Mouse (Mus musculus): ENCODE results near the gene Cox14. TPM values are rescaled to one million over a fixed set of nuclear protein-coding genes. Genes with fewer than 3 reads are reported as not detected.

Gene Cox14
- polyA plus RNA-seq, 1 experiment from 2014 or later: 182 TPM

DNA sequence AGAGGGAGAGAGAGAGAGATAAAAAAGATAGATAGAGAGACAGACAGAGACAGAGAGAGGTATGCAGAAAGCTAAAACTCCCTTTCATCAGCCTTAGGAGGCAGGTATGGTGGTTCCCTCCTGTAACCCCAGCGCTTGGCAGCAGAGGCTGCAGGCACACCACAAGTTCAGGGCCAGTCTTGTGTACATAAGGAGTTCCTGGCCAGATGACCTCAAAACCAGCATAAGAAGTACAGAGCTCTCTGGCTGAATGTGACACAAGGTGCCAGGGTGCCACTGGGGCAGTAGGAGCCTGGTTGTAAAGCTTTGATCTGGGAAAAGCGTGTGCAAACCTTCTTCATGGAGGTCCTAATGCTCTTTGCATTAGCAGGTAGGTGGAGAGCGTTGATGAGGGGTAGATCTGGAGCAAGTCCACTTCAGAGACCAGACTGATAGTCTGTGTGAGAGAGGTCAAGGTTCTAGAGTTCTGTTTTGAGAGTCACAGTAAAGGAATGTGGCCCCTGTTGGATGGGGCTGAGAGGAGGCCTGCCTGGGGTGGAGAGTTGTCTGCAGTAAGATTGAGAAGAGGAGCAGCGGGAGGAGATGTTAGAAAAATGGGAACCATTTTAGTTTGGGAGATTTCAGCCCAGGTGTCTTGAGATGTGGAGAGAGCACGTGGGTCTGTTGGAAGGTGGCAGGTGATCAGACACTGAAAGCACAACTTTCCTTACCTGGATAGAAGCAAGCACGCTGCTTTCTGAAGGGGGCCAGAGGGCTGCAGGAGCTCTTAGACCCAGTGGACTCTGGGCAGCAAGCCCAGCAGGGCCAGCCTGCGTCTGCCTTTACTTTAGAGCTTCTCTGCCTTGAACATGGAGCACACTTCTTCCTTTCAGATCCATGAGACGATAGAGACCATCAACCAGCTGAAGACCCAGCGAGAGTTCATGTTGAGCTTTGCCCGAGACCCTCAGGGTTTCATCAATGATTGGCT is 14.9 kb upstream of the Cox14 start:
- Histone ChIP-seq H3K4me1 (peaks cover 21% of the 10 kb centered on the region), H3K9me3 (replicated peaks) (no peaks in the 10 kb centered on the region), H3K27ac (replicated peaks) (no peak overlapping the region), H3K27me3 (replicated peaks) (no peaks in the 10 kb centered on the region), H3K4me2 (no peak overlapping the region), H3K9ac (replicated peaks) (no peak overlapping the region), H3K4me3 (replicated peaks) (no peak overlapping the region), H3K36me3 (peaks cover 83% of the 10 kb centered on the region)
- ATAC-seq (ENCODE audit: low FRiP score): no peak
- WGBS: 92% methylated on average over 10 of the region's 10 CpGs

DNA sequence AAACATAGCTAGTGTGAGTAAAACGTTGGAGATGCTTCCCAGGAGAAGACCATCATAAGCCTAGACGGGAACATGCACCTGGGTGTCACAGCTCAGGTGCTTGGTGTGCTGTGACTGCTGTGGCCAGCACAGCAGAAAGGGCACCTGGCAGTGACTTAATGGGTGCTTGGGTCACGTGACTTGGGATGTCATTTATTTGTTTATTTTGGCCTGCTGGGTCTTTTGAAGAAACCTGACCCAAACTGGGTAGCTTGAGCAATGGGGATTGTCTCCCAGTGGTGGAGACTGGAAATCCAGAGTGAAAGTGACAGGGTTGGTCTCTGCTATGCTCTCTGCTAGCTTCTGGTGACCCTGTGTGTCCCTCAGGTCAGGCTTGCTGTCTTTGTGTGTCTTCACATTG is 13.9 kb upstream of the Cox14 start:
- WGBS: 71% methylated on average over 3 of the region's 3 CpGs
- ATAC-seq (ENCODE audit: low FRiP score): no peak
- H3K9me3 ChIP-seq (replicated peaks): no peaks in the 10 kb centered on the region

DNA sequence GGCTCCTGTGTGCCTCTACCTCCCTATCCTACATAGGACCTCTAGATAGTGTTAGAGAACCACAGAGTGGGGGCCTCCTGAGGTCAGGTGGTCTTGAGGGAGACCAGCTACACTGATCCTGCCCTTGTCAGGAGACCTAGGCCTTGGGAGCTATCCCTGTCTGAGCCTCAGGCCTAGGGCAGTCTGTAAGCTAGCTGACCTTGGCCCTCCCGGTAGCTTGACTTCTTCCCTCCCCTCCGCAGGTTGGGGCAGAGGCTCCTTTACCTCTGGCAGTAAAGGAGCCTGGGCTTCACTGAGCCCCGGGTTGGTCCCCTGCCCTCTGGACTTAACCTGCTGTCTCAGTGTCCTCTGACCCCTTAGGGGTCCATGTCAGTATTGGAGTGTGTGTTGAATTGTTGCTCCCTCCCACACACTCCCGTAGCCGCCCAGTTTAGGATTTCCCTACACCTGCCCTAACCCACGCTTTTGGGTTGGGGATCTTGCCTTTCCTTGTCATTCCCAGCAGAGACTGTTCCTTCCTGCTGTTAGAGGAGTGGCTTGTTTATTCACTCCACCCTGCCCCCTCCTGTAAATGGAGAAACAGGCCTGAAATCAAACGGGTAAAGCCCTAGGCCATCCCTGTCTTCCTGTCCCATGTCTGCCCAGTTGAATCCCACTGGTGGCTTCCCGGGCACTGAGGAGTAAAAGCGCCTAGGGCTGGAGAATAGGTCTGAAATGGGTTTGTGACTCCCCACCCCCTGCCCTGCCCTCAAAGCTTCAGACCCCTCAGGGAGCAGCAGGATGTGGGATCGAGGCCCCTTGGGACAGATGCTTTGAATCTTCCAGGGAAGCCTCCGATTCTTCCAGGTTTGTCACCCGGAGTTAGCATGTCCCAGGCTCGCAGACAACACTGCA is 12.5 kb upstream of the Cox14 start:
- Histone ChIP-seq H3K27ac (replicated peaks) (0 out of 2 replicates have a peak overlapping the region, but pooled peaks have one; percentile 48), H3K27me3 (replicated peaks) (no peaks in the 10 kb centered on the region), H3K9me3 (replicated peaks) (no peaks in the 10 kb centered on the region), H3K4me2 (no peak overlapping the region), H3K9ac (replicated peaks) (no peak overlapping the region), H3K4me1 (peaks cover 42% of the 10 kb centered on the region), H3K36me3 (peaks cover 63% of the 10 kb centered on the region), H3K4me3 (replicated peaks) (no peak overlapping the region)
- 64% methylated on average over 13 of the region's 13 CpGs for WGBS
- ATAC-seq (ENCODE audit: low FRiP score): no peak

More for the DNA sequence above, 13.9 kb upstream of the Cox14 start:
- Histone ChIP-seq H3K9ac (replicated peaks) (no peak overlapping the region), H3K4me2 (no peak overlapping the region), H3K27me3 (replicated peaks) (no peaks in the 10 kb centered on the region), H3K4me3 (replicated peaks) (no peak overlapping the region), H3K4me1 (peaks cover 29% of the 10 kb centered on the region), H3K27ac (replicated peaks) (no peak overlapping the region), H3K36me3 (peaks cover 75% of the 10 kb centered on the region)

DNA sequence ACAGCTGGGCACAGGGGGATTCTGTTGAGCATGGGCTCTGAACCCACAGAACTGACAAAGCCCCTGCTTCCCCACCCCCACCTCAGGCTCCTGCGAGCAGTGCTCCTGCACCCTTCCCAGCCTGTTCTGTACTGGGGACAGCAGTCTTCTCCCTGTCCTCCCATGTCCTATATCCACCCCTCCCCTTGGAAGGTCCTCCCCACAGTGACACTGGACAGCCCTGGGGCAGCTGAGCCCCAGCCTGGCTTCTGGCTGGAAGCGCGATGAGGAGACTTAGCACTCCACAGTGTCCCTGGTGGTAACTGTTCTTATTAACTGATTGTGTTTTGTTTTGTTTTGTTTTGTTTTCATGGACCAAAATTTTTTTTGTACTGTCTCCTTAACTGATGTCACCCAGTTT is 11.8 kb upstream of the Cox14 start:
- peaks cover 57% of the 10 kb centered on the region for H3K36me3 ChIP-seq
- no peaks in the 10 kb centered on the region for H3K27me3 ChIP-seq (replicated peaks)
- WGBS: 75% methylated on average over 3 of the region's 3 CpGs
- no peak for ATAC-seq (ENCODE audit: low FRiP score)
- peaks cover 43% of the 10 kb centered on the region for H3K4me1 ChIP-seq
- H3K9ac ChIP-seq (replicated peaks): no peak overlapping the region
- H3K9me3 ChIP-seq (replicated peaks): no peaks in the 10 kb centered on the region
- H3K27ac ChIP-seq (replicated peaks): 0 out of 2 replicates have a peak overlapping the region, but pooled peaks have one; percentile 48
- H3K4me3 ChIP-seq (replicated peaks): no peak overlapping the region
- no peak overlapping the region for H3K4me2 ChIP-seq

DNA sequence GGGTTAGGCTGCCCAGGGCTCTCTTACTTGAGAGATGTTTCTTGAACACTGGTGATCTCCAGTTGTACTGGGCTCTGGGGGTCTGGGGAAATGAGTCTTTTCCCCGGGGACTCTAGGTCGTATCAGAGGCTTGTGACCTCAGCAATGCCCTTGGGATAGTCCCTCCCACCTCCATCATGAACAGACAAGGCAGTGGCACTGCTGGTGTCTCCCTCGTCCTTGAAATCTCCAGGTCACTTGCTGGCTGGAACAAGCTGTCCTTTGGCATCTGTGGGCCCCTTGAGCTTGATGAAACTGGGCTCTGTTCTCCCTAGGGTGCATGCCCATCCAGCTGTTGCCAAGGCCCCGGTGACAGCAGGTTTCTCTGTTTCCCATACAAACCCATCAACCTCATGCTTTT is 11.2 kb upstream of the Cox14 start:
- Histone ChIP-seq H3K36me3 (peaks cover 50% of the 10 kb centered on the region), H3K4me3 (replicated peaks) (no peak overlapping the region), H3K27me3 (replicated peaks) (no peaks in the 10 kb centered on the region), H3K9me3 (replicated peaks) (no peaks in the 10 kb centered on the region), H3K9ac (replicated peaks) (no peak overlapping the region), H3K4me1 (peaks cover 43% of the 10 kb centered on the region), H3K27ac (replicated peaks) (peak overlapping the region; percentile 76; the same call in 1 of the 2 replicates), H3K4me2 (no peak overlapping the region)
- WGBS: 47% methylated on average over 4 of the region's 4 CpGs
- ATAC-seq (ENCODE audit: low FRiP score): no peak

DNA sequence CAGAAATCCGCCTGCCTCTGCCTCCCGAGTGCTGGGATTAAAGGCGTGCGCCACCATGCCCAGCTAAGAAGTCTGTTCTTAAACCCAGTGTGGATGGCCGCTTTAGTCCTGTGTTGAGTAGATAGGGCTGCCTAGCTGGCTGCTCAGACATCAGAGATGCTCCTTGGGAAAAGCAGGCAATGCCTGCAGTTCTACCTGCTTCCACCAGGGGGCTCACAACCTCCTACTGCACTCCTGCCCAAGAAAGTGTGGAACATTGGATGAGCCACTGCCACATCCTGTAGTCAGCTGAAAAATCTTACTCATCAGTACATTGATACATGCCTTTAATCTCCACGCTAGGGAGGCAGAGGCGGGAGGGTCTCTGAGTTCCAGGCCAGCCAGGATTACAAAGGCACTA is 10.6 kb upstream of the Cox14 start:
- ATAC-seq (ENCODE audit: low FRiP score): peak; percentile 39; the same call in 1 of the 2 replicates
- no peak overlapping the region for H3K4me3 ChIP-seq (replicated peaks)
- H3K9ac ChIP-seq (replicated peaks): no peak overlapping the region
- H3K36me3 ChIP-seq: peaks cover 44% of the 10 kb centered on the region
- H3K4me2 ChIP-seq: no peak overlapping the region
- H3K4me1 ChIP-seq: peaks cover 43% of the 10 kb centered on the region
- H3K27me3 ChIP-seq (replicated peaks): no peaks in the 10 kb centered on the region
- H3K9me3 ChIP-seq (replicated peaks): no peaks in the 10 kb centered on the region
- WGBS: 59% methylated on average over 7 of the region's 7 CpGs
- peak overlapping the region; percentile 76 for H3K27ac ChIP-seq (replicated peaks)

DNA sequence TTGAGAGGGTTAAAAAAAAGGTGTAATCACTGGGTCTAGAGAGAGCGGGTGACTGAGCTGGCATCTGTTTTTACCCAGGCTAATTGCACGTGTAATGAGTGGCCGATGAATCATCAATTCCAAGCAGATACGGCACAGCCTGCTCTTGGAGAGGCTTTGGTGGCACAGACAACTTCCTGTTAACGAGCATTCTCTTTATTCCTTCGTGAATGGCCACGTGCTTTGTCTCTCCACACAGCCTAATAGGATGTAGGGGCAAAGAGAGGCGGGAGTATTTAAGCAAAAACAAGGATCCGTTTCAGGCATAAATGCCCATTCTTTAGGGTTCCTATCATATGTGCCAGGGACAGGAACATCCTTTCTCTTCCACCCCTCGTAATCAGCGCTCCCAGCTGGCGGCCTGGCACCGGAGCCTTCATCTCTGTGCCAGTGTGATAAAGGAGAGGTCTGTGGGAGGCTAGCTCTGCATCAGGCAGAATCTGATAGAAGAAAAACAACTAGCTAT is 10.0 kb upstream of the Cox14 start:
- H3K4me3 ChIP-seq (replicated peaks): no peak overlapping the region
- ATAC-seq (ENCODE audit: low FRiP score): peak; percentile 25; the same call in 1 of the 2 replicates
- H3K36me3 ChIP-seq: peaks cover 39% of the 10 kb centered on the region
- no peaks in the 10 kb centered on the region for H3K9me3 ChIP-seq (replicated peaks)
- no peak overlapping the region for H3K9ac ChIP-seq (replicated peaks)
- H3K4me1 ChIP-seq: peaks cover 43% of the 10 kb centered on the region
- peak overlapping the region; percentile 76 for H3K27ac ChIP-seq (replicated peaks)
- 36% methylated on average over 13 of the region's 13 CpGs for WGBS
- H3K4me2 ChIP-seq: no peak overlapping the region
- no peaks in the 10 kb centered on the region for H3K27me3 ChIP-seq (replicated peaks)

DNA sequence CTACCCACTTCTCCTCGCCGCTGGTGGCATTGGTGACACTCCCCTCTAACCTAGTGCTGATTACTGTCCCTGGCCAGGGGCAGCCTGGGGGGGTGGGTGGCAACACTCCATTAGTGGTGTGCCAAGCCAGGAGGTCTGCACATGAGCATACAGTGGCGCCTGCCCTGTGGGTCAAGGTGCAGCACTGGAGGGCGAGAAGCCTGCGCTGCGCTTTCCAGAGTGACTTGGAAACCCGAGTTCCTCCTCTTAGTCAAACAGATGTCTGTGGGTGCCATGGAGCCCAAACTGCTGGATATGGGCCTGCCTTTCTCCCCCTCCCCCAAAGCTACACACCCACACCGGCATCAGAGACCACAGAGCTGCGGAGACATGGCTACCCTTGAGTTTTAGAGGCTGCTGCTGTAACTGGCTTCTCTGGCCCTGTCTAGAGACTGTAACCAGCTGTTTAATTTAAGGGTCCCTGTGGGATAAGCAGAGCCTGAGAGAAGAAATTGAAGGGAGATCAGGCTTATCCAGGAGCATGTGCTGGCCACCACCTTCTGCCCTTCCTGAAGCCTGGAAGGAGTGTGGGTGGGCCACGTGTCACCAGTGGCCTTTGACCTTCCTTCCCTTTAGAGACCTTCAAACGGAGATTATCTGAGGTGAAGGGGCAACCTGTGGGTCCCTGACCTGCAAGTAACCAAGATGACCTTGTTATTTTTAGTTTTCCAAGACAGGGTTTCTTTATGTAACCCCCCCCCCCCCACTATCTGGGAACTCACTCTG is 9.3 kb upstream of the Cox14 start:
- H3K9ac ChIP-seq (replicated peaks): 0 out of 2 replicates have a peak overlapping the region, but pooled peaks have one; percentile 11
- peak overlapping the region; percentile 76 for H3K27ac ChIP-seq (replicated peaks)
- H3K4me1 ChIP-seq: peaks cover 43% of the 10 kb centered on the region
- WGBS: 59% methylated on average over 11 of the region's 11 CpGs
- H3K4me3 ChIP-seq (replicated peaks): no peak overlapping the region
- no peak overlapping the region; the same call in 1 of the 2 replicates for H3K4me2 ChIP-seq
- peak; percentile 13; the same call in 1 of the 2 replicates for ATAC-seq (ENCODE audit: low FRiP score)
- peaks cover 32% of the 10 kb centered on the region for H3K36me3 ChIP-seq
- H3K9me3 ChIP-seq (replicated peaks): no peaks in the 10 kb centered on the region
- H3K27me3 ChIP-seq (replicated peaks): no peaks in the 10 kb centered on the region

DNA sequence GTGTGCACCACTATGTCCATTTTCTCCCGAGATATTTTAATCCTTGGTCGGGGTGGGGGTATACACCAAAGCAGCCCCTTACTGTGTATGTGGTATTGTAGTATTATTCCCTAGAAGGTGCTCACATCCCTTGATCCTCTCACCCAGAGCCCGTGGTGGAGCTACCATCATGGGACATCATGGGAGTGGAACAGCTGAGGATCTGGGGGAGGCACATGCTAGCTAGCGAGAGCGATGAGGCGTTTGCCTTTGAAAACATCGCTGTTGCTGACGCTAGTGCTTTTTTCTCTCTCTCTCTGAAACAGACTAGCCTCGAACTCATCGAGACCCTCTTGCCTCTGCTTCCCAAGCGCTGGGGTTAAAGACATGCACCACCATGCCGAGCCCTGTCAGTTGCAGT is 8.6 kb upstream of the Cox14 start:
- Histone ChIP-seq H3K4me2 (no peak overlapping the region), H3K27me3 (replicated peaks) (no peaks in the 10 kb centered on the region), H3K9me3 (replicated peaks) (no peaks in the 10 kb centered on the region), H3K4me3 (replicated peaks) (no peak overlapping the region), H3K27ac (replicated peaks) (peak overlapping the region; percentile 45), H3K9ac (replicated peaks) (no peak overlapping the region), H3K4me1 (peaks cover 43% of the 10 kb centered on the region), H3K36me3 (peaks cover 25% of the 10 kb centered on the region)
- WGBS: 79% methylated on average over 12 of the region's 12 CpGs
- ATAC-seq (ENCODE audit: low FRiP score): no peak

DNA sequence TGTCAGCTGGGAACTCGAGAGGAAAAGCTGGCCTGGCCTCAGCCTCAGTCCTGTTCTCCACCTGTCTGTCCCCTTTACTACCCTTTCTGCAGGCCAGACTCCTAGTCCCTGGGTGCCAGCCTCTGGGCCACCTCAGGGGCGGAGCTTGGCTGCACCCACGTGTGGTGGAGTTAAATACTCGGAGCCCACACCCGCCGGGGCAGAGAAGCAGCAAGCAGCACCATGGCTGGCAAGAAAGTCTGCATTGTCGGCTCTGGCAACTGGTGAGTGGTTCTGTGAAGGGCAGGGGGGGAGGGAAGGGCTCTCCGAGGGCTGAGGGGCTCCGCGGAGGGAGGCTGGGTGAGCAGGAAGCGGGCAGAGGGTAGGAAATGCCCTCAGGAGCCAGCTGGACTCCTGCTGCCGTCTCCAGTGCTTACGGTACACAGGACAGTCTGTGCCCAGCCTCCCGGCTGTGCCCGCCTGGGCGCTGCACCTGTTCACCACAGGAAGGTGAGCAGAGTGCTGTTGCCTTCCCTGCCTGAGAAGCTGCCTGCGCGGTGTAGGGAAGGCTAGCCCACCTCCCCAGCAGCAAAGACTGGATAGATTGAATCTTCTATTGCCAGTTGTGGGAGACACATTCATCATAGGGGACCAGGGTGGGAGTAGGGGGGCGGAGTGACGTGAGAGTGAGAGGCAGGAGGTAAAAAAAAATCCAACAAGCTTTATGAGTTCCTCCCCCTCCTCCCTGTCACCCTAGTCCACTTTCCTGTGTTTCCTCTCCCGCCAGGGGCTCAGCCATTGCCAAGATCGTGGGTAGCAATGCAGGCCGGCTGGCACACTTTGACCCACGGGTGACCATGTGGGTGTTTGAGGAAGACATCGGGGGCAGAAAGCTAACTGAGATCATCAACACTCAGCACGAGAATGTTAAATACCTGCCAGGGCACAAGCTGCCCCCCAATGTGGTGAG is 7.8 kb upstream of the Cox14 start, which contains the start of gene Gpd1:
TSS of gene Gpd1 (plus strand) at position 130 of the 949 bp plus-strand sequence.
- H3K4me1 ChIP-seq: peaks cover 46% of the 10 kb centered on the region
- peak within 1 kb of the TSS; percentile 76 for H3K27ac ChIP-seq (replicated peaks)
- no peak within 1 kb of the TSS for H3K4me3 ChIP-seq (replicated peaks)
- no peaks in the 10 kb centered on the region for H3K9me3 ChIP-seq (replicated peaks)
- peak within 1 kb of the TSS; percentile 20 for H3K4me2 ChIP-seq
- no peaks in the 10 kb centered on the region for H3K27me3 ChIP-seq (replicated peaks)
- peaks cover 17% of the 10 kb centered on the region for H3K36me3 ChIP-seq
- 0 out of 2 replicates have a peak, but pooled peaks have one; percentile 7 for ATAC-seq (ENCODE audit: low FRiP score)
- 0 out of 2 replicates have a peak within 1 kb of the TSS, but pooled peaks have one; percentile 11 for H3K9ac ChIP-seq (replicated peaks)
- 63% methylated on average over 23 of the region's 26 CpGs for WGBS
